Mouse (Mus musculus): Measurements from ENCODE around the gene Pnpla7.

DNA sequence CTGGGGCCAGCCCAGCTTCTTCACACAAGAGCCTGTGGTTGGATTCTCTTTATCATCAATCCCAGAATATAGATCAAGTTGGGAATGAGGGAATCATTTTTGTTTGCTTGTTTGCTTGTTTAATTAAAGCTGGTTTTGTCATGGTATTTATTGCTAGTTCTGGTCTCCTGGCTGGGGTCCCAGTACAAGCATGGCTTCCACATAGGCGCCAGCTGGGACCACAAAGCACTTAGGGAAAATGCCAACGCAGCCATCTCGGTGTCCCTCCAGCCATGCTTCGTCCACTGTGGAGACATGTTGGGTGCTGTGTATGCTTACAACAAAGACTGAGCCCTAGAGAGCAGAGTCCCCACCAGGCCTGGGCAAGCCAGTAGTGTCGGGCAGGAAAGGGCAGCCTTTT is 109.7 kb downstream of the Pnpla7 start:
- TF ChIP-seq CTCF (IDR thresholded peaks at IDR 0.05; ENCODE audit: control insufficient read depth, insufficient read depth, insufficient read length) (no peak), MYOG (IDR thresholded peaks at IDR 0.05; ENCODE audit: control insufficient read depth, extremely low read depth, insufficient read length) (no peak), FOSL1 (IDR thresholded peaks at IDR 0.05; ENCODE audit: insufficient read depth, low read length, poor library complexity, severe bottlenecking) (no peak), MYOD1 (IDR thresholded peaks at IDR 0.05; ENCODE audit: control insufficient read depth, insufficient read length, low read depth) (no peak), CEBPB (IDR thresholded peaks at IDR 0.05; ENCODE audit: low read depth) (no peak), USF1 (IDR thresholded peaks at IDR 0.05; ENCODE audit: low read depth) (no peak)
